Mouse (Mus musculus): ENCODE measurements around the gene Fam229b.
A peak's percentile ranks its signal among the peaks of the same experiment; 100 is the strongest.

Fam229b gene

DNA sequence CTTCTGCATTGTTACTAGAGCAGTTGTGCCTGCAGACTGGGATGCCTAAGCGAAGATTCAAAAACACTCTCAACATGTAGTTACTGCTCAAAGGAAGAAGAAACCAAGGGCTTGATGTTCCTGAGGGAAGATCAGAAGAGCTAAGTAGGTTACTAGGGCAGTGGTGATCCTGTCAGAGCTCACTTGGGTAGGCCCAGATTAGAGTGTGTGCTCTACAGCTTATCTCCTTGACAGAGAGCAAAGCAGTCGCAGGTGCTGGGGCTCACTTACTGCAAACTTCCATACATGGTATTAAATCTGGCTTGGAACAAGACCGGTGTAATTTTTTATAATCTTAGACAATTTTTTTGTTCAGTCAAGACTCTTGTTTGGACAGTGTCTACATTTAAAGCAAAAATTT is 4.1 kb upstream of the Fam229b start:
- no peak for DNase-seq (ENCODE audit: low spot score)

DNA sequence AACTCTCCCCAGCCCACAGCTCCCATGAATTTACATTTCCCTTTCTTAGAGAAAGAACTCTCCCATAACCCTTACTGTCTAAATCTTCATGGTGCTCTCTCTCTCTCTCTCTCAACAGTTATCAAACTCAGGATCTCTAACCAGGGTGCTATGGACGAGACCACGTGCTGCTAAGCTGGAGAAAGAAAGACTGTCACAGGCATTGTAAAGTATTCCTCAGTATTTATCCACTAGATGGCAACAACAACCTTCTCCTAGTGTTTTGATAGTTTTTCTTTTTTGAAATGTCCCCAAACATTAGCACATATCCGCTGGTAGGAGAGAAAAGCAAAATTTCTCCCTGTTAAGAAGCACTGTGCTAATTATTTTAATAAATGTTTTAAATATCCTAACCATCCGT is 12.3 kb downstream of the Fam229b start:
- DNase-seq (ENCODE audit: low spot score) = no peak

DNA sequence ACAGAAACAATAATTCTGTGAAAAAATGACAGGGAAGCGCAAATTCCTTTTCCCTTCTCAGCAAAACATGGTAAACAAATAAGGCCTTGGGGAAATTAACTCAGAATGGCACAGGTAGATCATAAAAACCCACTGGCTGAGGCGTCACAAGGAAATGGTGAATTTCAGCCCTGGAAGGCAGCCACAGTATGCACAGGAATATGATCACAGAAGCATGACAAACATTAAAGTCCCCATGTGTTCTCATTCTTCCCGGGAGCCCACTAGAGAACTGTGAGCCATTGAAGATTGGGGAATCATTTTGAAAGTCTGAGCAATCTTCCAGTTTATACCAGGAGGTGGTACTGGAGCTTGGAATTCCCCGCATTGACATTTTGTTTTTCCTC is 24.2 kb downstream of the Fam229b start:
- DNase-seq (ENCODE audit: low spot score) = no peak

DNA sequence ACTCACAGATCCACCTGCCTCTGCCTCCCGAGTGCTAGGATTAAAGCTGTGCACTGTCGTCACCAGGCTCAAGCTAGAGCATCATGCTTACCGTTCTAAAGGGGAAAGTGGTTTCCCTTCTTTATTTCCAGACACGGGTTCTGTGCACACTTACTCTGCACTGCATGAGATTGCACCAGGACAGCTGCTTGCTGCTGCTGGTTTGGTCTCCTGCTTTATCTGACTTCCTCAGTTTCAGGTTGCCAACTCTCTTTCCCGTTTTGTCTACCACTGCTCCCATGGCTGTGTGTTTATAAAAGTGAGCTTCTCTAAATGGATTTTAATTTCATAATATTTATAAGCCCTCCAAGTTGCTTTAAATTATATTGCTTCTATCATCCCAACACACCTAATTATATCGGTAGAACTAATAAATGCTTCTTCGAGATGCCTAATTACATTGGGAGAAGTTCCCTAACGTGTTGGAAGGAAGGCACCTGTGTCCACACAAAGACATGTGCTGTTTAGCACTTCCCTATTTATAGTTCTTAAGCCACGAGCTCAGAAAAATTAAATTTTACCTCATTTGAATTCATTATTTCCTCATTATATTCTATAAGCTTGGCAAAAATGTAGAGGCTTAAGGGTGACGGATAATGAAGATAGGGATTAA is 24.8 kb downstream of the Fam229b start:
- DNase-seq (ENCODE audit: low spot score) = no peak

DNA sequence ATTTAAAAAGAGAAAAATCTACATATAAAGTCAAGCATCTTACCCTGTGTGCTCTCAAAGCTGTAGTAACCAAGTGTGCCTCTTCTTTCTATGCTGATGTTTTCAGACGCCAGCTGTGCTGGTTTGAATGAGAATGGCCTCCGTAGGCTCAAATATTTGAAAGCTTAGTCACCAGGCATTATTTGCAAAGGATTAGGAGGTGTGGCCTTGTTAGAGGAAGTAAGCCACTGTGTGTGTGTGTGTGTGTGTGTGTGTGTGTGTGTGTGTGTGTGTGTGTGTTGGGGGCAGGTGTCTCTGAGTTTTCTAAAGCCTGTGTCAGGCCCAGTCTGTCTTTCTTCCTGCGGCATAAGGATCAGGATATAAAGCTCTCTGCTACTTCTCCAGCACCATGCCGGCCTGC is 26.8 kb downstream of the Fam229b start:
- DNase-seq (ENCODE audit: low spot score) = no peak

DNA sequence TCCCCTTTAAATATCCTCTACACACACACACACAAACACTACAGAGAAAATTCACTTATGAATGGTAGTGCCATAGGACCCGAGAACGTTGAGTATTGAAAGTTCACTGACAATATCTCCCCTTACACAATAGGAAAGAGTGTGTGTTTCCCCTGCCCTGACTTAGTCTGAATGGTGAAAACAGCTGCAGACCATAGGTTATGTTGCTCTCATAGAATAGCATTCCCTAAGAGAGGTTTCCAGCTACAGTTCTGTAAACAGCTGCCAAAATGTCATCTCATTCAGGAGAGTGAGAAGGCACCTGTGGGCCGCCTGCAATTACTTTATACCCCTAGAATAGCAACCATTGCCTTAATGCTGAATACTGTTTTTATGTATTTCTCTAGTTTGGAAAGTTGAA is 27.3 kb downstream of the Fam229b start:
- no peak for DNase-seq (ENCODE audit: low spot score)

DNA sequence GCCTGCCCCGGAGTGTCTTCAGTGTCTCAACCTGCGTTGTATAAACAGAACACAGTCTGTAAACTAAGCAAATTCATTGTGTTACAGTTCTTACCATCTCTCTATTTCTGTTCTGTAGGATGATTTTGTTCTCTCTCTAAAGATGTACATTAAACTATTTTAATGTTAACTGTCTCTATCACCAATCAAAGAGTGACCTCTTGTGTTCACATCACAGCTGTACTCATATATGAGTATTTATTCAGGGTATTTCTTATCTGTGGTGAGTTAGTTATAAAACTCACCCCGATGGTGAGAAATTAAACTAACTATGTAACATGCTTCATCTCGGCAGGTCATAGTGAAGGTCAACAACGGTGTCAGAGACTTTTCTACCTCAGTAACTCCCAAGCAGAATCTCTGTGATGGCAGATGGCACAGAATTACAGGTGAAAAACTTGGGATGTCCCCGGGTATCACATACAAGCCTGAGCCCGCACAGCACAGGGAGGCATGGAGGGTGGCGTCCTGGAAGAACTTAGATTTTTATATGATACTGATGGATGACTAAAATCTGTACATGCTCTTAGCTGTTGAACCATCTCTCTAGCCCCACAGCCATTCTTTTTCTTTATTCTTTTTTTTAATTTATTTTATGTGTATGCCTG is 28.8 kb downstream of the Fam229b start:
- no peak for DNase-seq (ENCODE audit: low spot score)

DNA sequence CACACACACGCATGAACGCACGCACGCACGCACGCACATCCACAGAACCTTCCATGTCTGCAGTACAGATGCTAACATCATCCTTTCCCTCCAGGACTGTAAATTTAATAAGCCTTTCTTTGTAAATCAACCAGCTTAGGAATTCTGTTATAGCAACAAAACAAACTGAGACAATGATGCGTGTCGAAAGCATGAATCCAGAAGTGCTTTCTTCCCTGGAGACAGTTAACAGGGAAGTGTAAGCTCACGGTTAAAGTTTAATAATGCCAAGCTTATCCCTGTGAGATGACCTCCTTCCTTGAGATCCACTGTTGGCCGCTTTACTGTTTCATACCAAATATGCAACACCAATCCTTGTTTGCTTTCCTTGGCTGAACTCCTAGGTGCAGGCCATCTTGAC is 35.0 kb downstream of the Fam229b start:
- DNase-seq (ENCODE audit: low spot score) = no peak

DNA sequence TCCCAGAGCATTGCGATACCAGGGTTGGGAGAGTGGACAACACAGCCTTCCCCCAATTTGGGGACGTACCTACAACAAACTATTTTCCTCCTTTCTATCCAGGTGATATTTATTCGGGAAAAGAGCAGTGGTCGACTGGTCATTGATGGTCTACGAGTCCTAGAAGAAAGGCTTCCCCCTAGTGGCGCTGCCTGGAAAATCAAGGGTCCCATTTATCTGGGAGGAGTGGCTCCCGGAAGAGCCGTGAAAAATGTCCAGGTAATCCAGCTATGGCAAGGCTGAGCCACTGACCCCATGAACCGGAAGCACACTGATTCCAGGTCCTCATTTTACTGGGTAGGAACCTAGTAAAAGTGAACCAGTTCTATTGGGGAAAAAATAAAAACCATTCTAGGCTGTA is 36.7 kb downstream of the Fam229b start:
- DNase-seq (ENCODE audit: low spot score) = peak; percentile 59

DNA sequence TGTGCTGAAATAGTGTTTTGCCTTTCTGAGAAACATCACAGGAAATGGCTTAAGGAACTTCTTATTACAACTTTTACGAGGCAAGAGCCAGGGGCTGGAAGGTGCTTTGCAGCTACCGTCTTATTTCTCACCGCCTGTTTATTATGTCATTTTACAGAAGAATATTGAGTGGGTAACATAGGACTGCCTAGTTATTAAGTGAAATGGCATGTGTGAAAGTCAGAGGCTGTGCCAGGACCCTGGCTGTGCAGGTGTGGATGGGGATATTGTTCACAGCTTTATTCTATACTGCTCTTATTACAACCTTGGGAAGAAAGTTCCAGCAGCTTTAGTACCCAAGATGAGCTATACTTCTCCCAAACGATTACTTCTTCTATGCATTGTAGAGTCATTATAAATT is 61.7 kb downstream of the Fam229b start:
- DNase-seq (ENCODE audit: low spot score) = no peak
